Mouse (Mus musculus): Measurements from ENCODE around the gene Rnpep.
"Not testable (repeated sequence)": the region's sequence is repeated elsewhere in the genome, so short reads cannot be mapped to it uniquely, and the experiment has no call there.

Rnpep gene

DNA sequence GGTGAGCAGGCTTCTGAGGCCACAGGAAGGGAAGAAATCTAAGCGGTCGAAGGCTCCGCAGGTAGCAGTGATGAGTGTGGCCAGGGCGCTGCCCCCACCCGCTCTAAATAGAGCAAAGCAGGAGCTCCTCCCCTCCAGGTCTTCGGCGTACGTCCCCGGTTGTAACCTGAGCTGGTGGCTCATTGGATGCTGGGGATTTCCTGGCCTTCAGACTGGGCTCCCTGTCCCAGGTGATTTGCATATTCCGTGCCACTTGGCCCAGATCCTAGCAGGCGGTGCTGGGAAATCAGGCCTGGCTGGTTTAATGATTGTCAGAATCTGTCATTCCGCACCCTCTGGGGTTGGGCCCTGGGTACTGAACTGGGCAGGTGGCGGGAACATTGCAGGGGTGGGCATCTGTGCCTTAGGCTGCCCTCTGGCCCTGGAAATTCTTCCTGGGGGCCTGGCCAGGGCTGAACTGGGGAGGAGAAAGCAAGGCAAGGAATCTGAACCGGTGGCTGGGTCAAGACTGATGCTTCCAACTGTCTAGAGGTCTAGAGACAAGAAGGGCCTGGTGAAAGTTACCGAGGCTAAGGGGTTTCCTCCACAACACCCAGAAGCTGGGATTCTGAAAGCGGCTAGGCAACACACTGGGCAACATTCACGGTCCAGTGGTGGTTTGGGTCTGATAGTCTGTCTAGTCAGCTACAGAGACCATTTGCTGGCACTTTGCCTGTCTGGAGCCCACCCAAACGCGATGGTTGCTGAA lies 25.3 kb downstream of the Rnpep start, which contains the start of gene Elf3:
TSS of gene Elf3 (minus strand) at position 189 of the 748 bp plus-strand sequence.
- no peak for DNase-seq

DNA sequence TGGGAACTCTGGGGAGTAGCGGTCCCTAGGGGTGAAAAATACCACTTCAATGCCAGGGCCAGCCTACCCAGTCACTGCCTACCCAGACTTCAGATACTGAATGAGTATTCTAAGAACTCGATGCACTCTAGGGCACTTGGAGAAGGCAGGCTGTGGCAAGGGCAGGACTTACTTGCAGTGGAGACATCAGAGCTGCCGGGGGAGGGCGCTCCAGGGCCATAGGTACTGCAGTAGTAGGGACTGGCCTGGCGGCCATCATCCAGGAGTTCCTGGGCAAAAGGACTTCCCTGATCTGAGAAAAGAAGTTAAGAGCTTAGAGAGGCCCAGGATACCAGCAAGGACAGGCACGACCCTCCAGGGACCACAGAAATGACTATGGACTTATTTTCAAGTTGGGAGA lies 27.6 kb downstream of the Rnpep start:
- DNase-seq = no peak

DNA sequence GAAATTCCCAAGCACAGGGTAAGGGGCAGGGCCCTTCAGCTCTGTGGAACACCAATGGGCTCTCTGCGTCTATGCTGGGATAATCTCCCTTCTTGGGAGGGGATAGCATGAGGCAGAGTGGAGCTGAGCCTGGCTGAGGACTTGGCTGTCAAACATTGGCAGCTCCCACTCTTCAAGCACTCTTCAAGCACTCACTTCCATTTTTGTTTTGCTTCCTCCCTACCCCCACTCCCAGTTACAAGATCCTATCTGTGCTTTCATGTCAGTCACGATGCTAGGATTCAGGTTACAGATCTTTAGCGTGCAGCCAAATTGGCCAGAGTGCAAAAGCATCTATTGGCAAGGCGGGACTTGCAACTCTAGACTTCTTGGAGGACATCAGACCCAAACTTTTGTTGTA lies 31.0 kb downstream of the Rnpep start:
- no peak for DNase-seq

DNA sequence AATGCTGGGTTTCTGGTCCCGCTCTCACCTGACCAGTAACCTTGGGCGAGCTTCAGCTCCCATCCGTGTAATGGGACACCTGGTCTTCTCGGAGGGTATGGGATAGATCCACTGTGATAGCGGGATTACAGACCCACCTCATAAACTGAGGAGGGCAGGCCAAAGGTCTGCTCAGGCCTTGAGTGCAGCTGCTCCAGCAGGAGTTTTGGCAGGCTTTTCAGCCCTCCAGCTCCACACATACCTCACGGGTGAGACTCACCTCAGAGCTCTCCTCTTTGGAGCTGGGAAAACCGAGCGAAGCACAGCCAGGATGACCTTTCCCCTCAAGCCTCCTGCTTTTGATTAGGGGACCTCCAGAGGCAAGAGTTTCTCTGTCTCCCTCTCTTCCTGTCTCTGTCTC lies 32.5 kb downstream of the Rnpep start:
- no peak for DNase-seq

DNA sequence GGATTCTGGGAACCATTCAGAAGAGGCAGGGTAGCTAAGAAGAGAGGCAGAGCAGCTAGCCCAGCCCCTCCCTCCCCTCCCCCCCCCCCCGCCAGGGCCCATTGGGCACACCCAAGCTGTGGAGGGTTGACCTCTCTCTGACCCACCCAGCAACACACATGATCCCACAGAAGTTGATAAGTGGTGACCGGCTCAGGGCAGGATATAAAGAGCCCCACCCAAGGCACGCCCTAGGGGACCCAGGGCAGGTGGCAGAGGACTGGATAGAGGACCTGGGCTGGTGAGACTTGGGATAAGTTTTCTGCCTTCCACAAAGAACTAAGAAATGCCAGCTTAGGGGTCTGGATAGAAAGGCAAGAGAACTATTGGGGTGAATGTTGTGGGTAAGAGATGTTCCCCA lies 33.2 kb downstream of the Rnpep start:
- no peak for DNase-seq

DNA sequence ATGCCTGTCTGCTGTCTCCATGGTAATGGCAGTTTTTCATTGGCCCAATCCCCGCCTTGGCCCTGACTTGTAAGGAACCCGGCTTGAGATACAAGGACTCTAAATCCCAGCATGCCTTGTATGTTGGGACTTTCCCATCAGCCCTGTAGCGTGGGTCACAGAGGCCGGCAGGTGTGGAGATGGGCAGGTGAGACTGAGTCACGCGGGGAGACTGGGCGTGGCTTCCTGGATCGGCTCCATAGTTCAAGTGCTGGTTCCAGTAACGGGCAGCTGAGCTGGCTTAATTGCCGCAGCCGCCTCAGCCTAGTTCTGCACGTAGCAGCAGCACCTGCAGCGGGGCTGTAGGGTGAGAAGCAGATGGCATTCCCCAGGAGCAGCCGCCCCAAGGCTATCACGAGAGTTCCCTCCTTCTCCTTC lies 35.4 kb downstream of the Rnpep start:
- no peak for DNase-seq

DNA sequence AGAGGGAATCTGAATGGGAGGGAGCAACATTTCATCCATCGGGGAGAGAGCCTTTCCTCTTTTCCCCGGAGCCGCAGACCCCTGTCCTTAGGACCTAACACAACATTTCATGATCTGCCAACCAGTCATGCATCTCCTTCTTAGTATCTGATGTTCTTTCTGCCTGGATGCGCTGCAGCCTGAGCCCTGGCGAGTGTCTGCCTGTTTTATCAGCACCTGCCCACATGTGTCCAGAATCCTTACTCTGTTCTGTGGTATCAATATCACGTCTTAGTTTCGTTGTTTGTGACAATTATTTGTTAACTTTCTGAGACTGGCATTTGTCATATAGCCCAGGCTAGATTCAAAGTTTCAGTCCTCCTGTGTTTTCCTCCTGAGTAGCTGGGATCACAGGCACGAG lies 39.9 kb downstream of the Rnpep start:
- DNase-seq = no peak

DNA sequence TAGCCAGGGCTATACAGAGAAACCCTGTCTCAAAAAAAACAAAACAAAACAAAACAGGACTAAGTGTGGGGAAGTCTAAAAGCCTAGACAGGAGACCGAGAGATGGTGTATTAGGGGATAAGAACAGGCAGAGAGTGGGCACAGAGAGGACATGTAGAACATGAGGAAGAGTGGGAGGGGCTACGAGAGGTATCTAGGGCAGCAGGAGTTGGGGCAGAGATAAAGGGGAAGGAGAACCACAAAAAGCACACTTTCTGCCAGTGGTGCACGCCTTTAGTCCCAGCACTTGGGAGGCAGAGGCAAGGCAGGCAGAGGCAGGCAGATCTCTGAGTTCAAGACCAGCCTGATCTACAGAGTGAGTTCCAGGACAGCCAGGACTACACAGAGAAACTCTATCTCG lies 43.7 kb downstream of the Rnpep start:
- not testable (repeated sequence) for DNase-seq

DNA sequence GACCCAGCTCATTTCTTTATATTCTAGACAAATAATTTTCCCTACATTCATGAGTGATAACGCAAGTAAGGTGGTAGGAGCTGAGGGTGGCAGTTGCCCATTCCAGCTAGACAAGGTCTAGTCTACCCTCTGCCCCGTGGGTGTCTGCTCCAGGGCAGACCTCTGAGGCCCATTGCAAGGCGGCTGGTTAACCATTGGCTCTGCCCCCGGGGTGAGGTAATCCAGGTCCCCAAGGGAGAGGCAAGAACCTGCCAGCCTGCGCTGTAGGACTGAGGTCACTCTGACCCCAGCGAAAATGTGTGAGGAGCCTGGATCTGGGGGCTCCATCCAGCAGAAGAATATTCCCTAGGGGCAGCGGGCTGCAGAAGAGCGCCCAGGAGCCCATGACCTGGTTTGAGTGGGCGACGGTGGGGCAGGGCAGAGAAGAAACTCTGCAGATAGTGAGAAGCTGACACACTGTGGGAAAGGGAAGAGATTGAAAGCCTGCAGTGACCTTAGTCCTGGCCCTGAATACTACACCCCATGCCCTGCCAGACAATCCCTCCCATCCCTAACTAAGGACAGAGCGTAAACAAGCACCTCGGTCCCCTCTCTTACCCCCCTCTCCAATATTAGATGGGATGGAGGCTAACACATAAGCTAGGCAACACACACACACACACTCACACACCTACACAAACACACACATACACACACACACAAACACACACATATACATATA lies 46.6 kb downstream of the Rnpep start:
- DNase-seq = no peak

DNA sequence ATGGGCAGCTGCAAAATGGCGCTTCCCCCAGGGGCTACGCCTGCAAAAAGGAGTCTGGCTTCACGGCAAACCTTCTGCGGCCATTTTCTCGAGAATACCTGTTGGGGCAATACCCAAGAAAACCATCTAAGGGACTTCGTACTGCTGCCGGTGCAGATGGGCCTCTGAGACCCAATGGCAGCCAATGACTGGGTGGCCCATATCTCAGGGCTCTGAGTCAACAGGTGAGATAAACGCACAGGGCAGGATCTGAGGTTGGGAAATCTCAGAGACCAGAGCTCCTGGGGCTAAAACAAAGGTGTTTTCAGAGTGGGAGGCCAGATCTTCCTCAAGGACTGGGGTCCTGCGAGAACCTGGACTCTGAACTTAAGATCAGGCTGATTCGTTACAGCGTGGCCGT lies 49.1 kb downstream of the Rnpep start:
- no peak for DNase-seq

DNA sequence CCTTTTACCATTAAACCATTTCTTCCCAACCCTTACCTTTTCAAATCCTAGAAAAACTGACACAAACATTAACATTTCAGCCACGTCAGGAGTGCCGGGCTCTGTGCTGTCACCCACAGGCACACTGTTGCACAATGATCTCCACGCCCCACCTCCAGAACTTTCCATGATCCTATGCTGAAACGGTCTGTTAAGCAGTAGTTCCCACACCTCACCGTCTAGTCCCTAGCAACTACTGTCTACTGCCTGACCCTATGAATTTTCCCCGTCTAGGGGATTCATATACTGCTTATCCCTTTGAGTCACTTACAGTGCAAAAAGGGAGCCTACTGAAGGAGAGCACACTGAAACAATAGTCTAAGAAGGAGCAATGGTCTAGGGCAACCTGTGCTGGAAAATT lies 49.9 kb downstream of the Rnpep start:
- DNase-seq = no peak

DNA sequence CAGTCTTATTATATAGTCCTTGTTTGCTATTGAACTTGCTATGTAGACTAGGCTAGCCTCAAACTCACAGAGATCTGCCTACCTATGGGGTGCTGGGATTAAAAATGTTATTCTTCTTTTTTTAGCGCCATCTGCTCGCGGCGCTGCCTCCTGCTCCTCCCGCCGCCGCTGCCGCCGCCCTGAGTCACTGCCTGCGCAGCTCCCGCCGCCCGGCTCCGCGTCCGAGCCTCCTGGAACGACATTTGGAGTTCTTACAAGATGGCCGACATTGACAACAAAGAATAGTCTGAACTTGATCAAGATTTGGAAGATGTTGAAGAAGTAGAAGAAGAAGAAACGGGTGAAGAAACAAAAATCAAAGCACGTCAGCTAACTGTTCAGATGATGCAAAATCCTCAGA lies 52.0 kb downstream of the Rnpep start:
- not testable (repeated sequence) for DNase-seq

DNA sequence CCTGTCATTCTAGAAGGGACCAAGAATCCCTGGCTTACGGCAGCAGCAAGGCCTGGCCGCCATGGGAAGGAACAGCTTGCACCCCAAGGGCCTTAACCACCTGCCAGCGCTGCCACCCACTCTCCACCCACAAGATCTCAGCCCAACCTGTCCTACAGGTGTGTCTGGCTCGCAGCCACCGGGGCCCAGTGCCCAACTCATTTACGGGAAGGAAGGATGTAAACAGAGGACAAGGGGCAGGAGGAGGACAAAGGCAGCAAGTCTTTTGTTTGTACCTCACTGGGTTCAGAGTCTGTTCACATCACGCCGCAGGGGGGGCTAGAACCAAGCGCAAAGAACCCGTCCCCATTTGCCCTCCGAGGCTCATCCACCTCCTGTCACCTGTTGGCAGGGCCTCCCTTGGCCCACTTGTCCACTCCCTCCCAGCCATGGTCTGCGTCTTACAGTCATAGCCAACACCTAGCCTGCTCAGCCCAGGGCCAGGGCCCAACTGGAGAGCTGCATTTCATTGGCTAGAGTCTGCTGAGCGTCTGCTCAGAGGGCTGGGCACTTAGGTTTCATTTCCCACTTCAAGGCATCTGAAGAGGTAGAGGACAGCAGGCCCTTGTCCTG lies 56.4 kb downstream of the Rnpep start:
- DNase-seq = no peak

DNA sequence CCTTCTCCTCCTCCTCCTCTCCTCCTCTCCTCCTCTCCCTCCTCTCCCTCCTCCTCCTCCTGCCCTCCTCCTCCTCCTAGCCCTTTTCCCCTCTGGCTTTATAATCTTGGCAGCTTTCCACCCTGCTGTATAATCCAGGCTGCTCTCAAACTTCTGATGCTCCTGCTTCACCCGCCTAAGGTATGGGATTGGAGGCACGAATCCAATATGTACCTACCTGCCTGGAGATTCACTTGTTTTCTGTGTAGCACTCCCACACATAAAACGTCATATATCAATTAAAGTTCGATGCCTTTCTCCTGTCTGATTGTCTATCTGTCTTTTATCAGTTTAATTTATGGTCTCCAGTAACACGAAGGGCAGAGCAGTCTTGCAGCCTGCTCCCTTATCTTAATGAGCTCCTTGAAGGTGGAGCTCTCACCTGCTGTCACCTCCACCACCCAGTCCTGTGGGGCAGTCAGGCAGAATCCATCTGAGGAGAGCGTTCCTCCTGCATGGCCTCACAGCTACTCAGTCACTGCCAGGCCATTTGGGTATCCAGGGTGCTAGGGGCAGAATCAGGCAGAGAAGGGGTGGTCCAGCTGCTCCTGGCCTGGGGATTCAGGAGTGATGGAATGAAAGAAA lies 58.8 kb downstream of the Rnpep start:
- DNase-seq = no peak

DNA sequence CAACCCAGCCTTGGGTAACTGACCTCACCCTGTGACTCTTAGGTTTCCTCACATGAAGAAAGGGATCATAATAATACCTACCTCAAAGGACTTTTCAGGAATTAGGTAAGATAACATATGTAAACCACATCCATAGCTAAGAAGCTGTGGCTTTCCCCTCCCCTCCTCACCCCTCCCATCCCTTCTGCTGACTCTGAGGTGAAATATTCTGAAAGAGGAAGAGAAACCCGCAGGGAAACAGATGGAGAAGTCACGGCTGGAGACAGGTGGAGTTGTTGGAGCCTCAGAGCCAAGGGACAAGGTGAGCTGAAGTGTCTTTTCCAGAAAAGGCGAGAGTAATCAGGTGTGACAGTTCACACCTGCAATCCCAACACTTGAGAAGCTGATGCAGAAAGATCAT lies 59.7 kb downstream of the Rnpep start:
- DNase-seq = no peak

DNA sequence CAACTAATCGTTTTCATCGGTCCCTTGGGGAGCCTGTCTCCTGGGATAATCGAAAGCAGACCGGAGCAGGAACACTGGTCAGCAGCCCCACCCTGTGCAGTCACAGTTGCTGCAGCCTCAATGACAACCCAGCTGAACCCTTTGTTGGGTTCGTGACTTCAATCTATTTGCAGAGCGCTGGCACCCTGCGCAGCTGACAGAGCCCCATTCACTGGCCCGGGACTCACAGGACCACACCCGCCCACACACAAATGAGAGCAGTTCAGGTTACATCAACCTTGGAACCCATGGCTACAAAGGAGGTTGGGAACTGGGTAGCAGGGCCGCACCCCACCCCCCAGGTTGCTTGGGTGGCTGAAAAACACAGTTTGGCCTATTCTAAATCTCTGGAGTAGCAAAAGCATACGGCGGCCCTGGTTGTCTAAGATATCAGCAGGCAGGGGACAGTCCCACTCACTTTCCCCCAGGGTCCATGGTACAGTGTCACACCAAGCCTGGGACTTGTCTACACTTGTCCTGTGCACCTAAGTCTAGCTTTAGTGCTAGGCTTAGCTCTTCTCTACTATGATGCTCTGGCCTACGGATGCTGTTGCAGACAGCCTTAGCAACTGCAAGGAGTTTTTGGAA lies 66.2 kb downstream of the Rnpep start:
- no peak for DNase-seq

DNA sequence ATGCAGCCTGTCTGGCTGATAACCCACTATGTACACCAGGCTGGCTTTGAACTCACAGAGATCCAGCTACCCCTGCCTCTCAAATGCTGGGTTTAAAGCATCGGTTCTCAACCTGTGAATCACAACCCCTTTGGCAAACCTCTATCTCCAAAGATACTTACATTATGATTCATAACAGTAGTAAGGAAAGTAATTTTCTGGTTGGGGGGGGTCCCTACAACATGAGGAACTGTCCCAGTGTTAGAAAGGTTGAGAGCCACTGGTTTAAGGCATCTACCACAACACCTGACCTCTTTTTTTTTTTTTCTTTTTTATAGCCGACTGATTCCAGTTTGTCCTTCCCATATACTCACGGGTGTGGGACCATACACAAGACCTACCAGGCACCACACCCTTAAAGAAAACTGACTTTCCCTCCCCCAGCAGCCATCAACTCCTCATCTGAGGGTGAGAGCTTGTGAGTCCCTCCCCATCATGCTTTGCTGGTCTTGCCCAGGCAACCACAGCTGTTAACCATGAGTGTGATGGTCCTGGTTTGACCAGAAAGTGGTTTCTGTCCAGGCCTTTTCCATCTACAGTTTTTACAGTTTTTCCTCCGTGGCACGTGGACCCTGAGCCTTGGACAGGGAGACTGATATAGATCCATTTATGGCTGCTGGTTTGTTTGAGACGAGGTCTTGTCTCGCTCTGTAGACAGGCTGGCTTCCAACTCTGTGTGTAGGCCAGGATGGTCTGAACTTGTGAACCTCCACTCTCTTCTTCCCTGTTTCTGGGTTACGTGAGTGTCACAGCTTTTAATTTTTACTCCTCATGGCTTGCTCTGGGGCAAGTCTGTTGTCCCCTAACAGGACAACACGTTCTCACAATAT lies 69.9 kb downstream of the Rnpep start:
- no peak for DNase-seq
